Mouse (Mus musculus) MEL (cell line): ENCODE results near the gene Stab1.

Experiments used
- CHD2 ChIP-seq: IDR thresholded peaks from 2 replicates; pipeline ENCODE4 v1.6.1; 2011; ENCODE audit warnings: low read length, improper control_type of control experiment
- CTCF ChIP-seq, 3 experiments: IDR thresholded peaks in 2 of 3; conservative IDR thresholded peaks in 1 of 3; 2 replicates each; pipeline ENCODE4 v1.5.1; 2011 to 2012; ENCODE audit warnings: low read length in 3 of 3, low read depth in 2 of 3, mild to moderate bottlenecking in 2 of 3, improper control_type of control experiment in 1 of 3, inconsistent platforms in 1 of 3, mixed read lengths in 1 of 3, moderate library complexity in 1 of 3; ENCODE audit not compliant: control insufficient read depth in 1 of 3, insufficient read depth in 1 of 3, poor library complexity in 1 of 3, severe bottlenecking in 1 of 3
- SIN3A ChIP-seq: IDR thresholded peaks from 2 replicates; pipeline ENCODE4 v1.6.1; 2012; ENCODE audit warnings: low read length, improper control_type of control experiment, inconsistent platforms
- TCF12 ChIP-seq: IDR thresholded peaks from 2 replicates; pipeline ENCODE4 v1.6.1; 2014; ENCODE audit warnings: low read depth, mild to moderate bottlenecking, inconsistent platforms, low read length, improper control_type of control experiment, moderate library complexity

DNA sequence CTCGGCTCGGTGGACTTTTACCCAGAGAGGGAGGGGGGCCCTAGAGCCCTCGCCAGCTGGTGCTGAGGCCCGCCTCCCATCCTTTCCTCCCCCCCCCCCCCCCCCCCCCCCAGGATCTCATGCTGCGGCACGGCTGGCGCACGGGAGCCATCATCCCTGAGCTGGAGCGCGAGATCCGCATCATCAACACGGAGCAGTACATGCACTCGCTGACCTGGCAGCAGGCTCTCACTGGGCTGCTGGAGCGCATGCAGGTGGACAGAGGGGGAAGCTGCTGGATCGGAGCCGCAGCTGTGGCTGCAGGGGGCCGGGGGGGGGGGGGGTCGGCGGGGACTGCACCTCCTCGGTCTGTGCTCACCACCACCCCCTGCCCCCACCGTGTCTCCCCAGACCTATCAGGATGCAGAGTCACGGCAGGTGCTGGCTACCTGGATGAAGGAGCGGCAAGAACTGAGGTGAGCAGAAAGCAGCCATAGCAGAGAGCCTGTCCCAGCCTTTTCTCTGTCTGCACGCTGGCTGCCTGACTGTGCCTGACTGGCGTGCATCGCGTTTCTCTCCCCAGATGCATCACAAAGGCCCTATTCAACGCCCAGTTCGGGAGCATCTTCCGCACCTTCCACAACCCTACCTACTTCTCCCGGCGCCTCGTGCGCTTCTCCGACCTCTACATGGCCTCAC, 30.1 kb downstream of the Stab1 start:
- no peak for TF ChIP-seq CHD2
- TF ChIP-seq SIN3A: no peak
- no peak for TF ChIP-seq CTCF (IDR thresholded peaks at IDR 0.05 in 2 of 3, conservative IDR thresholded peaks at IDR 0.05 in 1 of 3; ENCODE audit: control insufficient read depth in 1 of 3, insufficient read depth in 1 of 3, low read depth in 2 of 3, low read length in 3 of 3, poor library complexity in 1 of 3, severe bottlenecking in 1 of 3)
- TF ChIP-seq TCF12: no peak
